Comparison of ENCODE assay signal across 25 mouse cellular contexts in genomic region chr1:59269466-59269865, GRCm38 (mm10). TPM values are rescaled to one million over a fixed set of nuclear protein-coding genes. Genes with fewer than 3 reads are reported as not detected.
DNase-seq lines count a peak whose midpoint lies in the region; ATAC-seq and TF ChIP-seq lines count a peak whose summit lies in the region.
"Had no signal": no experiment of that assay in that cellular context is flagged by ENCODE, and none has a peak within 500 bp of the region (broad histone marks: within the 10 kb centered on the region; RNA-seq: fewer than 3 reads in every experiment).

No protein-coding gene starts in this region.

- H3K4me3 ChIP-seq in heart, embryonic 11.5 days (ENCODE audit: low read depth, low read length): no peak overlapping the region
- no peak overlapping the region for H3K4me3 ChIP-seq in embryonic facial prominence, embryonic 15.5 days (replicated peaks)
- H3K4me3 ChIP-seq in limb, embryonic 14.5 days (replicated peaks; ENCODE audit: low read length): no peak overlapping the region
- no peak overlapping the region for H3K4me3 ChIP-seq in midbrain, embryonic 13.5 days (replicated peaks)
- H3K4me3 ChIP-seq: forebrain, embryonic 12.5 days; heart, adult 2 months; hindbrain, embryonic 15.5 days; liver, embryonic 13.5 days; neural tube, embryonic 12.5 days; stomach, embryonic 15.5 days had no signal

- no peak for TF ChIP-seq POLR2A in limb, embryonic 14.5 days (IDR thresholded peaks at IDR 0.05; ENCODE audit: borderline replicate concordance, extremely low read depth, insufficient read depth, insufficient read length)

- H3K4me2 ChIP-seq in heart, embryonic 11.5 days: no peak overlapping the region
- H3K4me2 ChIP-seq in embryonic facial prominence, embryonic 15.5 days (replicated peaks): 0 out of 2 replicates have a peak overlapping the region, but pooled peaks have one; percentile 6
- peak overlapping the region; percentile 31; the same call in 1 of the 2 replicates for H3K4me2 ChIP-seq in limb, embryonic 14.5 days (replicated peaks; ENCODE audit: low read depth, low read length, severe bottlenecking)
- no peak overlapping the region for H3K4me2 ChIP-seq in midbrain, embryonic 13.5 days (replicated peaks)
- H3K4me2 ChIP-seq: forebrain, embryonic 12.5 days; liver, embryonic 13.5 days; lung, embryonic 14.5 days; neural tube, embryonic 12.5 days; stomach, embryonic 15.5 days had no signal

- no peaks in the 10 kb centered on the region for H3K27me3 ChIP-seq in heart, embryonic 11.5 days (ENCODE audit: control insufficient read depth, insufficient read depth, low read length)
- no peaks in the 10 kb centered on the region for H3K27me3 ChIP-seq in embryonic facial prominence, embryonic 15.5 days
- H3K27me3 ChIP-seq in limb, embryonic 14.5 days (ENCODE audit: control insufficient read depth, insufficient read depth, low read length): no peaks in the 10 kb centered on the region
- no peaks in the 10 kb centered on the region for H3K27me3 ChIP-seq in midbrain, embryonic 13.5 days
- H3K27me3 ChIP-seq: forebrain, embryonic 12.5 days; hindbrain, embryonic 15.5 days; liver, embryonic 13.5 days; neural tube, embryonic 12.5 days; stomach, embryonic 15.5 days had no signal

- ATAC-seq in heart, embryonic 11.5 days (replicated peaks; ENCODE audit: insufficient number of reproducible peaks, low FRiP score, low TSS enrichment): no peak
- ATAC-seq in embryonic facial prominence, embryonic 15.5 days (ENCODE audit: insufficient number of reproducible peaks, low FRiP score, low TSS enrichment, low read depth): no peak
- ATAC-seq in limb, embryonic 14.5 days (ENCODE audit: low FRiP score, low read depth): no peak
- no peak for ATAC-seq in midbrain, embryonic 13.5 days
- no peak for ATAC-seq in cerebellum, adult (ENCODE audit: insufficient number of reproducible peaks, low FRiP score, low TSS enrichment)
- ATAC-seq: intestine, postnatal 0 days had no signal

- H3K9me3 ChIP-seq in heart, embryonic 11.5 days (replicated peaks; ENCODE audit: control insufficient read depth, low read length): no peaks in the 10 kb centered on the region
- no peaks in the 10 kb centered on the region for H3K9me3 ChIP-seq in embryonic facial prominence, embryonic 15.5 days (replicated peaks)
- H3K9me3 ChIP-seq in limb, embryonic 14.5 days (ENCODE audit: control insufficient read depth, low read length): no peaks in the 10 kb centered on the region
- H3K9me3 ChIP-seq in midbrain, embryonic 13.5 days: no peaks in the 10 kb centered on the region
- H3K9me3 ChIP-seq: forebrain, embryonic 12.5 days; G1E; hindbrain, embryonic 15.5 days; liver, embryonic 13.5 days; neural tube, embryonic 12.5 days; stomach, embryonic 15.5 days had no signal

- 69% methylated on average over 6 of the region's 6 CpGs for WGBS in heart, embryonic 11.5 days (ENCODE audit: insufficient replicate concordance)
- 60% methylated on average over 6 of the region's 6 CpGs for WGBS in embryonic facial prominence, embryonic 15.5 days
- whole genome bisulfite sequencing in limb, embryonic 14.5 days: 57% methylated on average over 6 of the region's 6 CpGs
- WGBS in midbrain, embryonic 13.5 days: 84% methylated on average over 6 of the region's 6 CpGs

- H3K4me1 ChIP-seq in heart, embryonic 11.5 days (ENCODE audit: control insufficient read depth, insufficient read depth, low read length): no peaks in the 10 kb centered on the region
- peaks cover 18% of the 10 kb centered on the region for H3K4me1 ChIP-seq in embryonic facial prominence, embryonic 15.5 days
- H3K4me1 ChIP-seq in limb, embryonic 14.5 days (ENCODE audit: control insufficient read depth, insufficient read depth, low read length): peaks cover 23% of the 10 kb centered on the region
- H3K4me1 ChIP-seq in midbrain, embryonic 13.5 days (replicated peaks): peaks cover 11% of the 10 kb centered on the region
- H3K4me1 ChIP-seq: liver, embryonic 13.5 days; stomach, embryonic 15.5 days had no signal

- H3K36me3 ChIP-seq in heart, embryonic 11.5 days (ENCODE audit: control insufficient read depth, insufficient read depth, low read length): no peaks in the 10 kb centered on the region
- no peaks in the 10 kb centered on the region for H3K36me3 ChIP-seq in embryonic facial prominence, embryonic 15.5 days
- no peaks in the 10 kb centered on the region for H3K36me3 ChIP-seq in limb, embryonic 14.5 days (ENCODE audit: control insufficient read depth, insufficient read depth, low read length)
- H3K36me3 ChIP-seq in midbrain, embryonic 13.5 days: no peaks in the 10 kb centered on the region
- H3K36me3 ChIP-seq: forebrain, embryonic 12.5 days; G1E; hindbrain, embryonic 15.5 days; liver, embryonic 13.5 days; neural tube, embryonic 12.5 days; stomach, embryonic 15.5 days had no signal

- DNase-seq in heart, adult 11 months: peak; percentile 5
- DNase-seq in MN1 (ENCODE audit: low spot score): peak; percentile 14
- no peak for DNase-seq in limb, embryonic 14.5 days (ENCODE audit: low spot score)
- DNase-seq in left cerebral cortex, adult 11 months (ENCODE audit: low spot score): no peak
- DNase-seq: adrenal gland, postnatal 36 days; cerebellum, adult 2 months; cerebellum, postnatal 36 days; liver, embryonic 13.5 days; lung, postnatal 36 days; spleen, adult 18-20 months; thymus, adult 2 months had no signal

- H3K9ac ChIP-seq in heart, embryonic 11.5 days (ENCODE audit: low read depth, low read length): no peak overlapping the region
- no peak overlapping the region for H3K9ac ChIP-seq in embryonic facial prominence, embryonic 15.5 days
- H3K9ac ChIP-seq in limb, embryonic 14.5 days (ENCODE audit: low read depth, low read length, severe bottlenecking): no peak overlapping the region
- no peak overlapping the region for H3K9ac ChIP-seq in midbrain, embryonic 13.5 days (replicated peaks)
- H3K9ac ChIP-seq: forebrain, embryonic 12.5 days; hindbrain, embryonic 15.5 days; liver, embryonic 13.5 days; lung, embryonic 14.5 days; neural tube, embryonic 12.5 days; stomach, embryonic 15.5 days had no signal

- no peak overlapping the region for H3K27ac ChIP-seq in heart, embryonic 11.5 days (ENCODE audit: low read depth, low read length)
- H3K27ac ChIP-seq in embryonic facial prominence, embryonic 15.5 days (replicated peaks): peak overlapping the region; percentile 75
- H3K27ac ChIP-seq in limb, embryonic 14.5 days (replicated peaks; ENCODE audit: low read depth, low read length): peak overlapping the region; percentile 80
- H3K27ac ChIP-seq in midbrain, embryonic 13.5 days: no peak overlapping the region
- H3K27ac ChIP-seq: forebrain, embryonic 12.5 days; heart, adult 2 months; liver, embryonic 13.5 days; neural tube, embryonic 12.5 days had no signal

RNA-seq across cellular contexts. Expression of gene Cdk15, which starts 12.8 kb away (rescaled TPM):
- polyA plus RNA-seq in heart, embryonic 11.5 days (2014; fragmentation: Nextera tagmentation; extraction: Ambion mirVana): 0.50 TPM in 1 of 2 replicates, not detected in the other
- polyA plus RNA-seq in embryonic facial prominence, embryonic 15.5 days (2015; fragmentation: Nextera tagmentation; extraction: Ambion mirVana): 0.80 and 1.8 TPM in 2 replicates
- polyA plus RNA-seq in limb, embryonic 14.5 days (2012; rRNA removed): 0.29 and 0.48 TPM in 2 replicates
- polyA plus RNA-seq in limb, embryonic 14.5 days (2014; fragmentation: Nextera tagmentation; extraction: Ambion mirVana): 0.34 and 0.54 TPM in 2 replicates
- 0.57 and 1.1 TPM in 2 replicates for polyA plus RNA-seq in midbrain, embryonic 13.5 days (2015; fragmentation: Nextera tagmentation; extraction: Ambion mirVana)
- polyA plus RNA-seq: heart, adult 2 months; heart, postnatal 0 days; intestine, postnatal 0 days; large intestine, adult 2 months; liver, embryonic 13.5 days; lung, embryonic 14.5 days had no signal

RNA-seq across cellular contexts. Expression of gene Als2, which starts 32.4 kb away (rescaled TPM):
- 10.1 and 13.3 TPM in 2 replicates for polyA plus RNA-seq in heart, embryonic 11.5 days (2014; fragmentation: Nextera tagmentation; extraction: Ambion mirVana)
- polyA plus RNA-seq in embryonic facial prominence, embryonic 15.5 days (2015; fragmentation: Nextera tagmentation; extraction: Ambion mirVana): 7.6 and 8.8 TPM in 2 replicates
- polyA plus RNA-seq in limb, embryonic 14.5 days (2012; rRNA removed): 8.1 and 8.2 TPM in 2 replicates
- 8.1 and 9.6 TPM in 2 replicates for polyA plus RNA-seq in limb, embryonic 14.5 days (2014; fragmentation: Nextera tagmentation; extraction: Ambion mirVana)
- 18.4 and 19.6 TPM in 2 replicates for polyA plus RNA-seq in midbrain, embryonic 13.5 days (2015; fragmentation: Nextera tagmentation; extraction: Ambion mirVana)

Comparison
In these comparisons a context has a peak if more than half of its experiments do, and no peak if none do; other contexts are left out.
1. DNase-seq: peak in heart, adult 11 months (single experiment) and MN1 (single experiment); none in limb, embryonic 14.5 days (single experiment) and left cerebral cortex, adult 11 months (single experiment).
2. H3K27ac ChIP-seq: peak in embryonic facial prominence, embryonic 15.5 days (single experiment) and limb, embryonic 14.5 days (single experiment); none in heart, embryonic 11.5 days (single experiment) and midbrain, embryonic 13.5 days (single experiment).
3. H3K4me2 ChIP-seq: peak in embryonic facial prominence, embryonic 15.5 days (single experiment) and limb, embryonic 14.5 days (single experiment); none in heart, embryonic 11.5 days (single experiment) and midbrain, embryonic 13.5 days (single experiment).